Mouse (Mus musculus): ENCODE data around the gene Hdac11.

- peak; percentile 93 for TF ChIP-seq CTCF (IDR thresholded peaks at IDR 0.05; ENCODE audit: low read depth, low read length)
- TF ChIP-seq POLR2A (IDR thresholded peaks at IDR 0.05; ENCODE audit: insufficient read depth, low read length) = no peak
- TF ChIP-seq EP300 (IDR thresholded peaks at IDR 0.05; ENCODE audit: insufficient read depth, low read depth, low read length) = no peak
Measured at GRCm38 (mm10) chr6:91186161-91186931, 29.9 kb downstream of the Hdac11 start.
